Mouse (Mus musculus) layer of hippocampus, adult 9-11 months (tissue): ENCODE measurements around the gene Plbd2.

Source experiments
- DNase-seq: peaks from one replicate; pipeline ENCODE4 v3.0.0; 2022

Gene Plbd2

GRCm38 (mm10) chr5:120435731-120436501 is 67.5 kb downstream of the Plbd2 start:
- no peak for DNase-seq

GRCm38 (mm10) chr5:120435006-120435681 is 68.3 kb downstream of the Plbd2 start:
- no peak for DNase-seq

- DNase-seq: no peak
Observed at GRCm38 (mm10) chr5:120434231-120434735, 69.1 kb downstream of the Plbd2 start.
